Mouse (Mus musculus) 416B (cell line): ENCODE measurements around the gene Sh3bp5.

Source experiments
- DNase-seq: peaks from one replicate; pipeline ENCODE4 v3.0.0; 2011; ENCODE audit warnings: low read depth

Gene Sh3bp5

GRCm38 (mm10) chr14:31393546-31393890 lies 42.4 kb downstream of the Sh3bp5 start:
- DNase-seq, result no peak

- DNase-seq, result peak; percentile 72
These were observed 42.9 kb downstream of the Sh3bp5 start for GRCm38 (mm10) chr14:31392873-31393545.

DNA sequence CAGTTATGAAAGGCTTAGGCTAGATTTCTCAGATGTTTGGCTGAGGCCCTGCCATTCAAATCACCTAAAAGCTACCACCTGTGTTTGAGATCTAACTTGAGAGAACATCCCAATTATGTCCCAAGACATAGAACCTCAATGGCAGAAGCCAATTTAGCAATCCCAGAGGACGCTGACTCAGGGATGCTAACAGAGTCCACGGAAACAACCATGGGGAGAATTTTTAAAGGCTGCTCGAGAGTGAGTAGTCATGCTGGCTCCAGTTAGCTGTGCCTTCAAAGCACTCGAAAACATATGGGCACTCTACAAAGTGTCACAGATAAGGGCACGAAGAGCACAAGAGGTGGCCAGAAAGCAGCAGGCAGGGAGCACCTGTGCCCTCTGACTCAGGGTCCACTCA lies 43.6 kb downstream of the Sh3bp5 start:
- DNase-seq, result no peak

GRCm38 (mm10) chr14:31389421-31390147 lies 46.3 kb downstream of the Sh3bp5 start:
- DNase-seq, result no peak

DNA sequence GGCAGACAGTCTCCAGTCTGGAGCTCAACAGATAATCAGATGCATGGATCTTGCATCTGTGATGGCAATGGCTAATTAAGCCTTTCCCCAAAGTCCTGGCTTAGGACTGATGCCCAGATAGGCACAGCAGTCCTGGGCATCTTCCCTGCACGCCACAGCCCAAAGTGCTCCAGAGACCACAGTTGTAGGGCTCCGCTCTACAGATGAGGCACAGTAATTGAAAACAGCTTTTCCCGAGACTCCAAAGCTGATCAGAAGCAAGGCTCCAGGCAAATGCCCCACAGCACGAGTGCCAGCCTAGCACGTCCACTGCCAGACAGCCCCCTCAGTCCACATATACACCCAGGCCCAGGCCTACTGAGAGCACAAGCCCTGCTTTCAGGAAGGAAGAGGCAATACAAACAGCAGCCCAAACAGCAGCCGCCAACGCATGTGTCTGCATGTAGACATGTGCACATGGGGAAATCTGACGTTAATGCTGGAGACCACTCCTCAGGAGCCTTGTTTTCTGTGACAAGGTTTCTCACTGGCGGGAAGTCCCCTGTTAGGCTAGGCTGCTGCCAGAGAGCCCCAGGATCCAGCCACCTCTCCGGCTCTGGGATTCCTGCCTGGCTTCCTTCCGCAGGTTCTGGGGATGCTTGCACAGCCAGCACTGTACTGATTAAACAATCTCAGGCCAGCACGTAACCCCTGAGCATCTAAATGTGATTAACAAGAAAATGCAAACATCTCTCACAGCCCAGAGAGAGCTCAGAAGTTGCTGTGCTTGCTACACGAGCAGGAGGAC lies 47.6 kb downstream of the Sh3bp5 start:
- DNase-seq, result no peak

- DNase-seq, result peak; percentile 25
These were observed 48.4 kb downstream of the Sh3bp5 start for GRCm38 (mm10) chr14:31387301-31387981.

DNA sequence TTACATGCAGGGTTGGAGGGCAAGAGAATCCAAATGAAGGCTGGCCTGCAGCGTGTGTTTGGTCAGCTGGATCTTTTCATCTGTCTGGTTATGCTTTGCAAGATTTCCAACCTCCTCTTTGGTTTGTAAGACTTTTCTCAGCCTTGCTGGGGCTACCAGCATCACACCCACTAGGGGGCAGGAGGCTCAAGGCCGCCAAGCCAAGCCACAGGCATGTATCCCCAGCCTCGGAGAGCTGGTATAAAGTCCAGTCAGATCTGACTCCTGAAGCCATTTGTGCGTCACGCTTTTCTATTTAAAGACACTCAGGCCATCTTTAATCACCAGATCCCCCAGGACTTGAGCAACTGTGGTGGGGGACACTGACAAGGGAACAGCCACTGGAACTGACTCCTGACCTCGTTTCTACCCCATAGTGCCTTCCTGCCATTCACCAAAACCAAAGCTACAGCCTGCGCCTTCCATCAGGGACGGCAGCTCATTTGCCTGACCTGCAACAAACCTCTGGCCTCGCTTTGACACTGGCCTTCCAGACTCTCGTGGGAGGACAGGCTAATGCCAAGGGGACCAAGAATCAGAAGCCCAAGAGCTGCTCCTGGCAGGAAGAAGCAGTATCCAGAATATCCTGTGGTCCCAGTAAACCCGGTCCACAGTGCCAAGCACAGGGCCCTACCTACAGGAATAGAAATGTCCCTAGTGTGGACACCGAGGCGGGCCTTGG lies 49.7 kb downstream of the Sh3bp5 start:
- DNase-seq, result peak; percentile 83

GRCm38 (mm10) chr14:31385406-31385805 lies 50.5 kb downstream of the Sh3bp5 start:
- DNase-seq, result no peak

- DNase-seq, result no peak
These were observed 51.2 kb downstream of the Sh3bp5 start for GRCm38 (mm10) chr14:31384366-31385323.

- no peak for DNase-seq
These were observed 52.3 kb downstream of the Sh3bp5 start for GRCm38 (mm10) chr14:31383470-31384050.

GRCm38 (mm10) chr14:31382276-31382675 lies 53.6 kb downstream of the Sh3bp5 start:
- DNase-seq, result no peak

DNA sequence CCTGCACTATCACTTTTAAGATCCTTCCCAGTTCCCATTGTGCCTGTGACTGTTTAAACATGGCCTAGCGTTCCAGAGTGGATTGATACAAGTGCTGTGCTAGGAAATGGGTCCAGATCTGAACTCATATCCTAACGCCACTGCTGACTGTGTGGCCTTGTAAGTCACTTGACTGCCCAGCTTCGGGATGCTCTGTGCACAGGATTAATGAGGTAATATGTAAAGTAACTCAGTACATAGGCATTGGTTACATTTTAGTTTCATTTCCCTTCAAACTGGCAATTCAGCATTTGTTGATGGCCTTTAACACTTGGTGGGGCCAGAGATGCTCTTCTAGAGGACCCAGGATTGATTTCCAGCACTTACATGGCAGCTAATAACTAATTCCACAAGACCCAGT lies 59.5 kb downstream of the Sh3bp5 start:
- no peak for DNase-seq

GRCm38 (mm10) chr14:31374390-31374789 lies 61.5 kb downstream of the Sh3bp5 start:
- DNase-seq, result peak; percentile 19

DNA sequence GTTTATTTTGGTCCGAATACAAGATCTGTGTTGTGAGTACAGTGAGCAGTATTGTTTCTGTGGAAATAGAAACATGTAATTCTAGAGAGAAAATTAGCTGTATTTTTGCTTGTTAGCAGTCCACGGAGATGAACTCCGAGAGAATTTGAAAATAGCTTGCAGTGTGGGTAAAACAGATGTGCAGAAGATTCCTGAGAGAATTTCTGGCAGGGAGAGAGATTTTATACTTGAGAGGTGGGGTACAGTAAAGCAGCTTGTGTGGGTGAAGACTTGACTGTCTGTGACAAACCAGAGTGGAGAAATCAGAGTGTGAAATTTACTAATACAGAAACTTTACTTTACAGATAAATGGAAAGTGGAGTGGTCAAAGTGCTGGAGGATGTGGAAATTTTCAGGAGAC lies 66.5 kb downstream of the Sh3bp5 start:
- DNase-seq, result no peak

- DNase-seq, result no peak
These were observed 67.9 kb downstream of the Sh3bp5 start for GRCm38 (mm10) chr14:31367951-31368350.

- DNase-seq, result peak; percentile 73
These were observed 70.5 kb downstream of the Sh3bp5 start for GRCm38 (mm10) chr14:31365350-31365749.

- DNase-seq, result peak; percentile 49
These were observed 71.3 kb downstream of the Sh3bp5 start for GRCm38 (mm10) chr14:31364589-31364988.

DNA sequence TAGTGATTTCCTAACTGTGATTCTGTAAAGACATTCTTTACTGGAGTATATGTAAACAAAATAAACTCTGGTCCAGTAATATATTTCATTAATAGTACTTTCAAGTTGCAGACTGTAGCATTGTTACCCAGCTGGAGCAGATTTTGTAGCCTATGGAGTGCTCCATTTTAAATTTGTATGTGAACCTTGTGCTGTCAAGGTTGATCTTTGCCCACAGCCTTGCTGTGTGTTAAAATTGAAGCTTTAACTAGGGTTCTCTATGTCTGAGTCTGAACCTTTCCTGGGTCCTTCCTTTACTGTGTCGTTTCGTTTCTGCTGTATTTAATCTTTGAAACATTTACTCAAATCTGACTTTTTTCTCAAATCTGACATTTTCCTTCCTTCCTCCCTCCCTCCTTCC lies 73.6 kb downstream of the Sh3bp5 start:
- DNase-seq, result no peak

GRCm38 (mm10) chr14:31345367-31345766 lies 90.5 kb downstream of the Sh3bp5 start:
- no peak for DNase-seq

GRCm38 (mm10) chr14:31343241-31343640 lies 92.6 kb downstream of the Sh3bp5 start:
- no peak for DNase-seq
